Mouse (Mus musculus): ENCODE measurements at regions not wholly inside any gene's neighbourhood (a gene's known extent, or its start where the extent isn't known, plus 50 kb on each side); places are given as distances from the start of the nearest gene placed in this dataset.

- DNase-seq: no peak
Measured at GRCm38 (mm10) chr14:80486605-80487004, 502.7 kb downstream of the Olfm4 start.

GRCm38 (mm10) chr14:80492043-80492900, 508.4 kb downstream of the Olfm4 start:
- no peak for DNase-seq

GRCm38 (mm10) chr14:80492901-80493279, 509.0 kb downstream of the Olfm4 start:
- DNase-seq: peak; percentile 8

- DNase-seq: no peak
Measured at GRCm38 (mm10) chr14:80504351-80504750, 520.5 kb downstream of the Olfm4 start.

GRCm38 (mm10) chr14:80516626-80517025, 532.7 kb downstream of the Olfm4 start:
- no peak for DNase-seq

- DNase-seq: no peak
Measured at GRCm38 (mm10) chr14:80521216-80521615, 537.3 kb downstream of the Olfm4 start.

- DNase-seq: no peak
Measured at GRCm38 (mm10) chr14:80521631-80522030, 537.8 kb downstream of the Olfm4 start.

GRCm38 (mm10) chr14:80522536-80522935, 538.7 kb downstream of the Olfm4 start:
- no peak for DNase-seq

- no peak for DNase-seq
Measured at GRCm38 (mm10) chr14:80528419-80529028, 544.6 kb downstream of the Olfm4 start.

GRCm38 (mm10) chr14:80536044-80536745, 552.3 kb downstream of the Olfm4 start:
- DNase-seq: no peak

- no peak for DNase-seq
Measured at GRCm38 (mm10) chr14:80559950-80560349, 576.1 kb downstream of the Olfm4 start.
